Mouse (Mus musculus) bone marrow macrophage, adult 2 months (primary cell): ENCODE results near the gene AC109138.7.
"Not testable (repeated sequence)": the region's sequence is repeated elsewhere in the genome, so short reads cannot be mapped to it uniquely, and the experiment has no call there.

ENCODE experiments used
- CTCF ChIP-seq: IDR thresholded peaks from 2 replicates; pipeline ENCODE4 v1.5.1; 2012; ENCODE audit warnings: low read depth, mild to moderate bottlenecking, low read length, moderate library complexity
- POLR2A ChIP-seq: IDR thresholded peaks from 2 replicates; pipeline ENCODE4 v1.6.1; 2012; ENCODE audit warnings: mild to moderate bottlenecking, low read depth, low read length, borderline replicate concordance

GRCm38 (mm10) chr19:4248683-4249082 lies 34.5 kb downstream of the AC109138.7 start:
- TF ChIP-seq CTCF, POLR2A: not testable (repeated sequence)
